In genomic region chr9:57505700-57506099, GRCm38 (mm10) we compare ENCODE assay signal across 8 mouse cellular contexts. TPM values are rescaled to one million over a fixed set of nuclear protein-coding genes. Genes with fewer than 3 reads are reported as not detected.
A peak's percentile ranks its signal among the peaks of the same experiment; 100 is the strongest.
DNase-seq lines count a peak whose midpoint lies in the region; ATAC-seq and TF ChIP-seq lines count a peak whose summit lies in the region.

No protein-coding gene starts in this region.

- peak; percentile 87 for DNase-seq in adrenal gland, adult 2 months
- peak; percentile 44 for DNase-seq in hindbrain, embryonic 10.5 days (ENCODE audit: low spot score)
- peak; percentile 79 for DNase-seq in liver, embryonic 11.5 days (ENCODE audit: low spot score)
- DNase-seq in layer of hippocampus, adult 18-20 months (ENCODE audit: low spot score in 2 of 2) = no peak
- no peak for DNase-seq in gastrocnemius, postnatal 36 days

- intact Hi-C loops in gastrocnemius, postnatal 36 days (cut with DNase I) = no loop called here

- TF ChIP-seq CTCF in E14TG2a.4 (conservative IDR thresholded peaks at IDR 0.05; ENCODE audit: low read length) = no peak
- no peak for TF ChIP-seq CTCF in olfactory bulb, adult 2 months (IDR thresholded peaks at IDR 0.05; ENCODE audit: insufficient read depth, low read depth, low read length)

- 6% methylated on average over 8 of the region's 8 CpGs for WGBS in forebrain, embryonic 16.5 days
- 8% methylated on average over 8 of the region's 8 CpGs for WGBS in hindbrain, embryonic 10.5 days
- WGBS in liver, embryonic 11.5 days = 2% methylated on average over 8 of the region's 8 CpGs
- 4% methylated on average over 8 of the region's 8 CpGs for WGBS in olfactory bulb, adult 2 months

- TF ChIP-seq POLR2A in olfactory bulb, adult 2 months (IDR thresholded peaks at IDR 0.05; ENCODE audit: insufficient read depth, low read depth, low read length) = 0 out of 2 replicates have a peak, but pooled peaks have one; percentile 41

- 0 out of 2 replicates have a peak overlapping the region, but pooled peaks have one; percentile 2 for H3K4me2 ChIP-seq in forebrain, embryonic 16.5 days (ENCODE audit: low read length)
- H3K4me2 ChIP-seq in liver, embryonic 11.5 days = peak overlapping the region; percentile 43

- 0 out of 2 replicates have a peak overlapping the region, but pooled peaks have one; percentile 3 for H3K9ac ChIP-seq in forebrain, embryonic 16.5 days (replicated peaks; ENCODE audit: low read depth, low read length)
- 0 out of 2 replicates have a peak overlapping the region, but pooled peaks have one; percentile 34 for H3K9ac ChIP-seq in liver, embryonic 11.5 days (ENCODE audit: low read depth, low read length)

- no peaks in the 10 kb centered on the region for H3K9me3 ChIP-seq in E14TG2a.4 (ENCODE audit: low read length)
- H3K9me3 ChIP-seq in forebrain, embryonic 16.5 days (ENCODE audit: control insufficient read depth, low read length) = no peaks in the 10 kb centered on the region
- H3K9me3 ChIP-seq in hindbrain, embryonic 10.5 days = no peaks in the 10 kb centered on the region
- H3K9me3 ChIP-seq in liver, embryonic 11.5 days (ENCODE audit: control insufficient read depth, low read length) = no peaks in the 10 kb centered on the region

- 0 out of 2 replicates have a peak, but pooled peaks cover 2% of the 10 kb centered on the region for H3K27me3 ChIP-seq in E14TG2a.4 (ENCODE audit: insufficient read depth, low read length)
- peaks cover 16% of the 10 kb centered on the region for H3K27me3 ChIP-seq in forebrain, embryonic 16.5 days (replicated peaks; ENCODE audit: control insufficient read depth, insufficient read depth, low read length)
- H3K27me3 ChIP-seq in hindbrain, embryonic 10.5 days (ENCODE audit: insufficient read depth, poor library complexity, severe bottlenecking) = peaks cover 67% of the 10 kb centered on the region
- H3K27me3 ChIP-seq in liver, embryonic 11.5 days (replicated peaks; ENCODE audit: control insufficient read depth, insufficient read depth, low read length) = peaks cover 66% of the 10 kb centered on the region

- H3K4me3 ChIP-seq in E14TG2a.4 (replicated peaks; ENCODE audit: low read length) = peak overlapping the region; percentile 88
- no peak overlapping the region for H3K4me3 ChIP-seq in forebrain, embryonic 16.5 days (replicated peaks; ENCODE audit: low read length)
- H3K4me3 ChIP-seq in hindbrain, embryonic 10.5 days = 0 out of 2 replicates have a peak overlapping the region, but pooled peaks have one; percentile 14
- no peak overlapping the region; the same call in 1 of the 2 replicates for H3K4me3 ChIP-seq in liver, embryonic 11.5 days (ENCODE audit: low read depth, low read length)
- peak overlapping the region; percentile 60 for H3K4me3 ChIP-seq in olfactory bulb, adult 2 months (ENCODE audit: insufficient read depth, low read depth, low read length)

- ATAC-seq in forebrain, embryonic 16.5 days = peak; percentile 65
- ATAC-seq in liver, embryonic 11.5 days (replicated peaks; ENCODE audit: low FRiP score) = peak; percentile 99

- peaks cover 72% of the 10 kb centered on the region for H3K4me1 ChIP-seq in E14TG2a.4 (replicated peaks; ENCODE audit: low read depth, low read length)
- peaks cover 50% of the 10 kb centered on the region for H3K4me1 ChIP-seq in forebrain, embryonic 16.5 days (replicated peaks; ENCODE audit: control insufficient read depth, insufficient read depth, low read length)
- H3K4me1 ChIP-seq in hindbrain, embryonic 10.5 days (replicated peaks) = peaks cover 58% of the 10 kb centered on the region
- H3K4me1 ChIP-seq in liver, embryonic 11.5 days (replicated peaks; ENCODE audit: control insufficient read depth, insufficient read depth, low read length) = peaks cover 36% of the 10 kb centered on the region
- H3K4me1 ChIP-seq in olfactory bulb, adult 2 months (ENCODE audit: control insufficient read depth, insufficient read depth, low read length) = peaks cover 25% of the 10 kb centered on the region

- peak overlapping the region; percentile 62 for H3K27ac ChIP-seq in forebrain, embryonic 16.5 days (ENCODE audit: low read length)
- H3K27ac ChIP-seq in hindbrain, embryonic 10.5 days = no peak overlapping the region
- no peak overlapping the region for H3K27ac ChIP-seq in liver, embryonic 11.5 days (ENCODE audit: low read depth, low read length)
- H3K27ac ChIP-seq in olfactory bulb, adult 2 months (ENCODE audit: insufficient read depth, low read depth, low read length) = peak overlapping the region; percentile 97

- H3K36me3 ChIP-seq in E14TG2a.4 (ENCODE audit: insufficient read depth, low read length) = peaks cover 6% of the 10 kb centered on the region
- H3K36me3 ChIP-seq in forebrain, embryonic 16.5 days (ENCODE audit: control insufficient read depth, insufficient read depth) = no peaks in the 10 kb centered on the region
- no peaks in the 10 kb centered on the region for H3K36me3 ChIP-seq in hindbrain, embryonic 10.5 days
- no peaks in the 10 kb centered on the region for H3K36me3 ChIP-seq in liver, embryonic 11.5 days (ENCODE audit: control insufficient read depth, insufficient read depth, low read length)

RNA-seq across cellular contexts. Expression of gene Rpp25, which starts 1.9 kb away (rescaled TPM):
- total RNA-seq in adrenal gland, adult 2 months (2021) = 1 to 10 TPM; 1.6 to 5.8 TPM
- 6.1 and 6.3 TPM in 2 replicates for polyA plus RNA-seq in adrenal gland, adult 2 months (2012; rRNA removed)
- 23.4 and 24.4 TPM in 2 replicates for polyA plus RNA-seq in forebrain, embryonic 16.5 days (2015; fragmentation: Nextera tagmentation; extraction: Ambion mirVana)
- polyA plus RNA-seq in hindbrain, embryonic 10.5 days (2016; fragmentation: Nextera tagmentation; extraction: Ambion mirVana) = 2.5 and 9.7 TPM in 2 replicates
- polyA plus RNA-seq in liver, embryonic 11.5 days (2014; fragmentation: Nextera tagmentation; extraction: Ambion mirVana) = 2.1 and 3.1 TPM in 2 replicates
- not detected in 2 replicates for polyA plus RNA-seq in olfactory bulb, adult 2 months (2012; ENCODE audit: insufficient read depth, insufficient read length, low replicate concordance, missing spikeins)
- total RNA-seq in layer of hippocampus, adult 18-20 months (2021) = 10 to 100 TPM; 12.8 to 13.3 TPM
- not detected for total RNA-seq in gastrocnemius, postnatal 36 days (2021)

RNA-seq across cellular contexts. Expression of gene Cox5a, which starts 15.4 kb away (rescaled TPM):
- 100 to 1,000 TPM; 430 to 653 TPM for total RNA-seq in adrenal gland, adult 2 months (2021)
- 880 and 1,121 TPM in 2 replicates for polyA plus RNA-seq in adrenal gland, adult 2 months (2012; rRNA removed)
- polyA plus RNA-seq in forebrain, embryonic 16.5 days (2015; fragmentation: Nextera tagmentation; extraction: Ambion mirVana) = 720 and 756 TPM in 2 replicates
- polyA plus RNA-seq in hindbrain, embryonic 10.5 days (2016; fragmentation: Nextera tagmentation; extraction: Ambion mirVana) = 712 and 781 TPM in 2 replicates
- 519 and 531 TPM in 2 replicates for polyA plus RNA-seq in liver, embryonic 11.5 days (2014; fragmentation: Nextera tagmentation; extraction: Ambion mirVana)
- not detected in 2 replicates for polyA plus RNA-seq in olfactory bulb, adult 2 months (2012; ENCODE audit: insufficient read depth, insufficient read length, low replicate concordance, missing spikeins)
- total RNA-seq in layer of hippocampus, adult 18-20 months (2021) = 100 to 1,000 TPM; 372 to 373 TPM
- 1,000 to 10,000 TPM; 1,357 to 1,404 TPM for total RNA-seq in gastrocnemius, postnatal 36 days (2021)

RNA-seq across cellular contexts. Expression of gene Fam219b, which starts 31.6 kb away (rescaled TPM):
- 10 to 100 TPM; 19.3 to 33.8 TPM for total RNA-seq in adrenal gland, adult 2 months (2021)
- polyA plus RNA-seq in adrenal gland, adult 2 months (2012; rRNA removed) = 45.8 and 61.8 TPM in 2 replicates
- polyA plus RNA-seq in forebrain, embryonic 16.5 days (2015; fragmentation: Nextera tagmentation; extraction: Ambion mirVana) = 25.2 and 26.6 TPM in 2 replicates
- polyA plus RNA-seq in hindbrain, embryonic 10.5 days (2016; fragmentation: Nextera tagmentation; extraction: Ambion mirVana) = 16.1 and 16.3 TPM in 2 replicates
- polyA plus RNA-seq in liver, embryonic 11.5 days (2014; fragmentation: Nextera tagmentation; extraction: Ambion mirVana) = 14.8 and 15.7 TPM in 2 replicates
- polyA plus RNA-seq in olfactory bulb, adult 2 months (2012; ENCODE audit: insufficient read depth, insufficient read length, low replicate concordance, missing spikeins) = not detected in 2 replicates
- total RNA-seq in layer of hippocampus, adult 18-20 months (2021) = 10 to 100 TPM; 16.5 to 24.3 TPM
- 1 to 10 TPM; 4.0 to 5.5 TPM for total RNA-seq in gastrocnemius, postnatal 36 days (2021)

RNA-seq across cellular contexts. Expression of gene Scamp5, which starts 37.8 kb away (rescaled TPM):
- total RNA-seq in adrenal gland, adult 2 months (2021) = 10 to 100 TPM in 1 of 2 experiments, 1 to 10 TPM in 1; 8.4 to 18.1 TPM
- 21.0 and 21.7 TPM in 2 replicates for polyA plus RNA-seq in adrenal gland, adult 2 months (2012; rRNA removed)
- polyA plus RNA-seq in forebrain, embryonic 16.5 days (2015; fragmentation: Nextera tagmentation; extraction: Ambion mirVana) = 116 and 135 TPM in 2 replicates
- 18.2 and 28.9 TPM in 2 replicates for polyA plus RNA-seq in hindbrain, embryonic 10.5 days (2016; fragmentation: Nextera tagmentation; extraction: Ambion mirVana)
- polyA plus RNA-seq in liver, embryonic 11.5 days (2014; fragmentation: Nextera tagmentation; extraction: Ambion mirVana) = 9.7 and 12.8 TPM in 2 replicates
- polyA plus RNA-seq in olfactory bulb, adult 2 months (2012; ENCODE audit: insufficient read depth, insufficient read length, low replicate concordance, missing spikeins) = not detected in 2 replicates
- total RNA-seq in layer of hippocampus, adult 18-20 months (2021) = 100 to 1,000 TPM; 381 to 382 TPM
- total RNA-seq in gastrocnemius, postnatal 36 days (2021) = under 1 TPM; 0.66 to 0.74 TPM

RNA-seq across cellular contexts. Expression of gene Mpi, which starts 46.9 kb away (rescaled TPM):
- 10 to 100 TPM; 35.6 to 41.8 TPM for total RNA-seq in adrenal gland, adult 2 months (2021)
- 23.1 and 29.0 TPM in 2 replicates for polyA plus RNA-seq in adrenal gland, adult 2 months (2012; rRNA removed)
- polyA plus RNA-seq in forebrain, embryonic 16.5 days (2015; fragmentation: Nextera tagmentation; extraction: Ambion mirVana) = 57.5 and 73.7 TPM in 2 replicates
- 61.7 and 74.1 TPM in 2 replicates for polyA plus RNA-seq in hindbrain, embryonic 10.5 days (2016; fragmentation: Nextera tagmentation; extraction: Ambion mirVana)
- polyA plus RNA-seq in liver, embryonic 11.5 days (2014; fragmentation: Nextera tagmentation; extraction: Ambion mirVana) = 25.8 and 28.0 TPM in 2 replicates
- polyA plus RNA-seq in olfactory bulb, adult 2 months (2012; ENCODE audit: insufficient read depth, insufficient read length, low replicate concordance, missing spikeins) = not detected in 2 replicates
- total RNA-seq in layer of hippocampus, adult 18-20 months (2021) = 10 to 100 TPM; 68.8 to 70.9 TPM
- total RNA-seq in gastrocnemius, postnatal 36 days (2021) = 10 to 100 TPM; 80.9 to 83.7 TPM

Comparison
In these comparisons a context has a peak if more than half of its experiments do, and no peak if none do; other contexts are left out.
1. H3K4me3 ChIP-seq: peak in E14TG2a.4 (single experiment), hindbrain, embryonic 10.5 days (single experiment) and olfactory bulb, adult 2 months (single experiment); none in forebrain, embryonic 16.5 days (single experiment) and liver, embryonic 11.5 days (single experiment).
2. DNase-seq: peak in adrenal gland, adult 2 months (single experiment), hindbrain, embryonic 10.5 days (single experiment) and liver, embryonic 11.5 days (single experiment); none in layer of hippocampus, adult 18-20 months (0 of 2) and gastrocnemius, postnatal 36 days (0 of 2).
3. H3K27ac ChIP-seq: peak in forebrain, embryonic 16.5 days (single experiment) and olfactory bulb, adult 2 months (single experiment); none in hindbrain, embryonic 10.5 days (single experiment) and liver, embryonic 11.5 days (single experiment).